Mouse (Mus musculus): ENCODE results near the gene Hoxc12. TPM values are rescaled to one million over a fixed set of nuclear protein-coding genes. Genes with fewer than 3 reads are reported as not detected.

The Hoxc12 gene
- polyA plus RNA-seq, 1 experiment from 2014 or later, result not detected

DNA sequence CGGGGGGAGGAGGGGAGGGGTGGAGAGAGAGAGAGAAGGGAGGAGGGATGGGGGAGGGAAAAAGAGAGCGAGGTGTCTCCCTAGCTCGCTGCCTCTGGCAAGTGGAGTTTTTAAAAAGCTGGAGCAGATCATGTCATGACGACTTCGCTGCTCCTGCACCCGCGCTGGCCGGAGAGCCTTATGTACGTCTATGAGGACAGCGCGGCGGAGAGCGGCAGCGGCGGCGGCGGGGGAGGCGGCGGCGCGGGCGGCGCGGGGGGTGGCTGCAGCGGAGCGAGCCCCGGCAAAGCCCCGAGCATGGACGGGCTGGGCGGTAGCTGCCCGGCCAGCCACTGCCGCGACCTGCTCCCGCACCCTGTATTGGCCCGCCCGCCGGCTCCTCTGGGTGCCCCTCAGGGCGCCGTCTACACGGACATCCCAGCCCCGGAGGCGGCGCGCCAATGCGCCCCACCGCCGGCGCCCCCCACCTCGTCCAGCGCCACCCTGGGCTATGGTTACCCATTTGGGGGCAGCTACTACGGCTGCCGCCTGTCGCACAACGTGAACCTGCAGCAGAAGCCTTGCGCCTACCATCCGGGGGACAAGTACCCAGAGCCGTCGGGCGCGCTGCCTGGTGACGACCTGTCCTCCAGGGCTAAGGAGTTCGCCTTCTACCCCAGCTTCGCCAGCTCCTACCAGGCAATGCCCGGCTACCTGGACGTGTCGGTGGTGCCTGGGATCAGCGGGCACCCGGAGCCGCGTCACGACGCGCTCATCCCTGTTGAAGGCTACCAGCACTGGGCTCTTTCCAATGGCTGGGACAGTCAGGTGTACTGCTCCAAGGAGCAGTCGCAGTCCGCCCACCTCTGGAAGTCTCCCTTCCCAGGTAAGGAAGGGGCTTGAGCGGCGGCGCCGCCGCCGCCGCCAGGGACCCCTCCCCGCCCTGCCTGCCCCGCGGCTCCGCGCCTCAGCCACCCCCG, 15.2 kb upstream of the Hoxc12 start, which contains the start of gene Hoxc13:
Gene Hoxc13, plus strand, starts transcription at position 51 of the 959 bp plus-strand sequence.
- peak; percentile 38; the same call in 1 of the 2 replicates for ATAC-seq (replicated peaks)
- no peaks in the 10 kb centered on the region for H3K36me3 ChIP-seq
- under 1% methylated on average over 66 of the region's 88 CpGs for WGBS
- H3K4me2 ChIP-seq (replicated peaks), result peak within 1 kb of the TSS; percentile 25
- no peaks in the 10 kb centered on the region for H3K9me3 ChIP-seq
- H3K4me3 ChIP-seq, result peak within 1 kb of the TSS; percentile 15
- peaks cover 9% of the 10 kb centered on the region for H3K4me1 ChIP-seq
- no peak within 1 kb of the TSS for H3K9ac ChIP-seq (replicated peaks)
- H3K27me3 ChIP-seq, result peaks cover 97% of the 10 kb centered on the region
- H3K27ac ChIP-seq (replicated peaks), result no peak within 1 kb of the TSS

DNA sequence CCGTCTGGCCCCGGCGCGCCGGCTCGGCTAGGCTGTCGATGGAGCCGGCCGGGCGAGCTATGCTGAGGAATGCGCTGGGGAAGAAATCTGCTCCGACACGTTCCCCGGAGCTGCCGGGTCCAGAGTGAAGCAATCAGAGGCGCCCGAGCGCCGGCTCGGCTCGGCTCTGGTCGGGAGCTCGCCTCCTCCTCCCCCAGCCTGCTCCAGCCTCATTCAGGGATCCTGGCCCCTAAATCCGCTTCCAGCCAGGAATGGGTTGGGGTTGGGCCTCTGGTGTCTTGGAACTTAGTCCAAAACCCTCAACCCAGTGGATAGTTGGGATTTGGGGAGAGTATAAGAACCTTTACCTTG, 14.6 kb upstream of the Hoxc12 start:
- no peak for ATAC-seq (replicated peaks)
- Histone ChIP-seq H3K9me3 (no peaks in the 10 kb centered on the region), H3K27ac (replicated peaks) (no peak overlapping the region), H3K9ac (replicated peaks) (no peak overlapping the region), H3K4me2 (replicated peaks) (no peak overlapping the region), H3K4me3 (no peak overlapping the region), H3K36me3 (no peaks in the 10 kb centered on the region), H3K4me1 (peaks cover 9% of the 10 kb centered on the region), H3K27me3 (peaks cover 97% of the 10 kb centered on the region)
- WGBS, result 0% methylated on average over 24 of the region's 24 CpGs

DNA sequence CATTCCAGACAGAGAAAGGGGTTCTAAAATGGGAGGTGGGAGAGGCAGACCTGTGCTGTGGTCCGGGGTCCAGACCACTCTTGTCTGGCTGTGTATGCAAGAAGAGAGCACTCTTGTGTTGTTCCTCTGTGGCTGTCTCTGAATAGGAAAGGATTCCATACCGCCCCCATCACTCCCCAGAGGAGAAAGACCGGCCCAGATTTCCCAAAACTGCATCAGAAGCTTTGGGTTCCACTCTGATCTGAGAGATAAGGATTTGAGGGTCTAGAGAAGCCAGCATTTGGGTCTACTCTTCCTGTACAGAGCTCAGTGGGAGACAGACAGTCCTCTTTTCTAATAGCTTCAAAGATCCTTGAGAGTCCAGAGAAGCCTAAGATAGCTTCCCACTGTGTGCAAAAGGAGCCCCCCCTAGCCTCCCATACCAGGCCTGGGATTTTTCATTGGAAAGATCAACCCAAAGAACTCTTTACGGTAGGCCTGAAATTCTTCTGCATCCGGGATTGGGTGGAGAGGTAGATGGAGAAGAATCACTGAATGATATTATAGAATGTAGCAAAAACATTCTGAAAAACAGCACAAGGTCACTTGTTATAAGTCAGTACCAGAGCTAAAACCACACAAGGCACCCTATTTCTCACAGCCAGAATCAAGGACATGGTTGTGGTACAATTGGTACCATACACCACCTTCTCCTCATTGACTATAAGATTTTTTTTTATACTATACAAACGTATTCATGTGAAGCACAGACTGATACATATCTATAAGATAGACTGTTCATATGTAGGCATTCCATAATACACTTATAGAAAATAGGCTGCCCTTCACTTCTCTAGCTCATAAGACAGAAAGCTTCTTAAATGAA, 13.7 kb upstream of the Hoxc12 start:
- Histone ChIP-seq H3K9me3 (no peaks in the 10 kb centered on the region), H3K4me2 (replicated peaks) (no peak overlapping the region), H3K9ac (replicated peaks) (no peak overlapping the region), H3K4me3 (no peak overlapping the region), H3K36me3 (no peaks in the 10 kb centered on the region), H3K4me1 (peaks cover 9% of the 10 kb centered on the region), H3K27me3 (peaks cover 97% of the 10 kb centered on the region), H3K27ac (replicated peaks) (no peak overlapping the region)
- ATAC-seq (replicated peaks), result no peak
- WGBS, result 7% methylated on average over 6 of the region's 6 CpGs

DNA sequence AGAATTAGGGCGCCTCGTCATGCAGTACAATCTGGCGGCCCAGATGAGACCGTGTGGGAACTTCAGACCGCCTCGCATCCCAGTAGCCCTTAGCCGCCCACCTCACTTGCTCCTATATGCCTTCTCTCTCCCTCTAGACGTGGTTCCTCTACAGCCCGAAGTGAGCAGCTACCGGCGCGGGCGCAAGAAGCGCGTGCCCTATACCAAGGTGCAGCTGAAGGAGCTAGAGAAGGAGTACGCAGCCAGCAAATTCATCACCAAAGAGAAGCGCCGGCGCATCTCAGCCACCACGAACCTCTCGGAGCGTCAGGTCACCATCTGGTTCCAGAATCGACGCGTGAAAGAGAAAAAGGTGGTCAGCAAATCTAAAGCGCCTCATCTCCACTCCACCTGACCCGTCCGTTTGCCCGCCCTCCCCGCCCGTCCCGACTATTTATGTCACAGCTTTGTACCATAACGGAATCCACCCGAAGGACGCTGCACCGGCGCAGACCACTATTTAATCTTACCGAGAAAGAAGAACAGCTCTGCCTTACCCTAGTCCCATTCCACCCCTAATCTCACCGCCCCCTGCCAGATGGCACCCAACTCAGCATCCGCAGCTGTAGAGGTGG, 9.4 kb upstream of the Hoxc12 start:
- no peak overlapping the region for H3K27ac ChIP-seq (replicated peaks)
- H3K4me3 ChIP-seq, result no peak overlapping the region
- H3K9me3 ChIP-seq, result no peaks in the 10 kb centered on the region
- no peak overlapping the region for H3K9ac ChIP-seq (replicated peaks)
- H3K4me2 ChIP-seq (replicated peaks), result no peak overlapping the region
- no peak for ATAC-seq (replicated peaks)
- under 1% methylated on average over 40 of the region's 40 CpGs for WGBS
- no peaks in the 10 kb centered on the region for H3K36me3 ChIP-seq
- no peaks in the 10 kb centered on the region for H3K4me1 ChIP-seq
- peaks cover 97% of the 10 kb centered on the region for H3K27me3 ChIP-seq

DNA sequence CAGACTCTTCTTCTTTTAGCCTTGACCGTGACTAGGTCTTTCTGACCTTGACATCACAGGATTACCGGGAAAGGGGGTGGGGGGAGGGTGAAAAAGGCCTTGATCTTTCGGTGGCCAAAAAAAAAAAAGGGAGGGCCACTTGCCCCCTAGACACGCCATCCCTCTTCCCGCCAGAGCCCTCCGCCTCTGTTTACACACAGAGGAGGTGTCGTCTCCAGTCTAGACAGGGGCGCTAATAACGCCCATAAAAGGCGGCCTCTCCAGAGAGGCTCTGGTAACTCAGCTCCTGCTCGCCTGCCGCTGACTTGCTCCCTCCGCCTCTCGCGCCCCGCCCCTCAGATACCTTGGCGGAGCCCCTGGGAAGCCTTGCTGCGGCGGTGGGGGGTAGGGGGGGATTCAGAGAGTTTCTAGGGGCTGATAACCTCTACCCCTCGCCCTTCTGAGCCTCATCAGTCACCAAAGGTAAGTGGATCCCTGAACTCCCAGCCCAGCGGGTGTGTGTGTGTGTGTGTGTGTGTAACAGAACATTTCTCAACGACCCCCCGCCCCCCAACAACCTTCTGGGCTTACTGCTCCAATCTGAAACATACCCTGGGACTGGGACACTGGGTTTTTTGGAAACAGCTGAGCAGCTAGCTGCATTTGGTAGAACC, 4.7 kb upstream of the Hoxc12 start:
- H3K4me1 ChIP-seq, result no peaks in the 10 kb centered on the region
- no peak overlapping the region for H3K27ac ChIP-seq (replicated peaks)
- no peak overlapping the region for H3K9ac ChIP-seq (replicated peaks)
- peaks cover 100% of the 10 kb centered on the region for H3K27me3 ChIP-seq
- WGBS, result under 1% methylated on average over 23 of the region's 23 CpGs
- H3K36me3 ChIP-seq, result no peaks in the 10 kb centered on the region
- H3K9me3 ChIP-seq, result no peaks in the 10 kb centered on the region
- no peak overlapping the region for H3K4me3 ChIP-seq
- H3K4me2 ChIP-seq (replicated peaks), result no peak overlapping the region
- ATAC-seq (replicated peaks), result no peak

DNA sequence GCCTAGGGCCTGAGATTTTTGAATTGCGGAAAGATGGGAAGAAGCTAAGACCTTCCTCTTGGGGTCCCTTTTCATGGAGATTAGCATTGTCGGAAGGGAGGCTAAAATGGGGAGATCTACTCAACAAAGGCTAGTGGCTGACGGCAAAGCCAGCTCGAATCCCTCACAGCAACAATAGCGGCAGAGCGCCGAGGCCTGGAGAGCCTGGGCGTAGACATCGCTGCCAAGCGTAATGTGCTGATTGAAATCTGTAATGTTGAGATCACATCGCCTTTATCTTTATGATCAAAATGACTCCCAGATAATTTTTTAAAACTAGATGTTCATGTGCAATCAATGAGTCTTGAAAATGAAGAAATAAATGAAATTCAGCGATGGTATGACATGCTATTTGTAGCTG, 2.1 kb upstream of the Hoxc12 start:
- peaks cover 100% of the 10 kb centered on the region for H3K27me3 ChIP-seq
- no peaks in the 10 kb centered on the region for H3K9me3 ChIP-seq
- H3K4me1 ChIP-seq, result no peaks in the 10 kb centered on the region
- H3K36me3 ChIP-seq, result no peaks in the 10 kb centered on the region
- WGBS, result 1% methylated on average over 12 of the region's 12 CpGs
- H3K4me2 ChIP-seq (replicated peaks), result no peak overlapping the region
- H3K9ac ChIP-seq (replicated peaks), result no peak overlapping the region
- ATAC-seq (replicated peaks), result no peak
- H3K27ac ChIP-seq (replicated peaks), result no peak overlapping the region
- H3K4me3 ChIP-seq, result no peak overlapping the region

DNA sequence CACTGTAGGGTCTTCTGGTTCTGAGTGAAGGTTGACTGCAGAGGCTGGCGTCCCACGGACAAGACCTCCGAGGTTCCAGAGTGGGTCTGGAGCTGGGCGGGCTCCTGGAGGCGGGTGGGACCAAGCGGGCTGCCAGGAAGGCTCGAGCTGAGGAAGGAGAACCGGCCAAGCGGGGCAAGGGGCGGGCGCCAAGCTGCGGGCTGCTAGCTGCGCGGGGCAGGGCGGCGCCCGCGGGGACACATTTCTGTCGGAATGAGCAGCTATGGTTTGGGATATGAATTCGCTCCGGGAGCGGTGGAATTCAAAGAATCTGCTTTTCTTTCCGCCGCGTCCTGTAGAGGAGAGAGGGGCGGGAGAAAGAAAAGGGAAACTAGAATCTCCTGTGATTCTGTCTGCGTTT, 1.7 kb upstream of the Hoxc12 start:
- Histone ChIP-seq H3K4me3 (no peak overlapping the region), H3K36me3 (no peaks in the 10 kb centered on the region), H3K9me3 (no peaks in the 10 kb centered on the region), H3K9ac (replicated peaks) (no peak overlapping the region), H3K27ac (replicated peaks) (no peak overlapping the region), H3K27me3 (peaks cover 100% of the 10 kb centered on the region), H3K4me1 (no peaks in the 10 kb centered on the region), H3K4me2 (replicated peaks) (no peak overlapping the region)
- 1% methylated on average over 27 of the region's 27 CpGs for WGBS
- ATAC-seq (replicated peaks), result no peak

DNA sequence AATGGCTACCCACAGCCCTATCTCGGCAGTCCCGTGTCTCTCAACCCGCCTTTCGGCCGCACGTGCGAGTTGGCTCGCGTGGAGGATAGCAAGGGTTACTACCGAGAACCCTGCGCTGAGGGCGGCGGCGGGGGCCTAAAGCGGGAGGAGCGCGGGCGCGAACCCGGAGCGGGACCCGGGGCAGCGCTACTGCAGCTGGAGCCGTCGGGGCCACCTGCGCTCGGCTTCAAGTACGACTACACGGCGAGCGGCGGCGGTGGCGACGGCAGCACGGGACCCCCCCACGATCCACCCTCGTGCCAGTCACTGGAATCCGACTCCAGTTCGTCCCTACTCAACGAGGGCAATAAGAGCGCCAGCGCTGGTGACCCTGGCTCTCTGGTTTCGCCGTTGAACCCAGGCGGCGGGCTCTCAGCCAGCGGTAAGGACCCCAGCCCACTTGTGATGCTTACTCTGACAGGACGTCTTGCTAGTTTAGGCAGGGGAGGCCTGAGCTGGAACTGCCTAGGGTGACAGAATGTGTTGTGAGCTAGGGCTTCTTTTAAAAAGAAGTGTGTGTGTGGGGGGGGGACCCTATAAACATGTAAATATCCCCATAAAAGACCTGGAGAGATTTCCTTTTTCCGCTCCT, 594 bp downstream of the Hoxc12 start:
- ATAC-seq (replicated peaks), result no peak
- H3K4me2 ChIP-seq (replicated peaks), result no peak overlapping the region
- WGBS, result under 1% methylated on average over 50 of the region's 50 CpGs
- no peaks in the 10 kb centered on the region for H3K4me1 ChIP-seq
- H3K9ac ChIP-seq (replicated peaks), result no peak overlapping the region
- H3K27ac ChIP-seq (replicated peaks), result no peak overlapping the region
- peaks cover 100% of the 10 kb centered on the region for H3K27me3 ChIP-seq
- H3K36me3 ChIP-seq, result no peaks in the 10 kb centered on the region
- no peak overlapping the region for H3K4me3 ChIP-seq
- no peaks in the 10 kb centered on the region for H3K9me3 ChIP-seq

DNA sequence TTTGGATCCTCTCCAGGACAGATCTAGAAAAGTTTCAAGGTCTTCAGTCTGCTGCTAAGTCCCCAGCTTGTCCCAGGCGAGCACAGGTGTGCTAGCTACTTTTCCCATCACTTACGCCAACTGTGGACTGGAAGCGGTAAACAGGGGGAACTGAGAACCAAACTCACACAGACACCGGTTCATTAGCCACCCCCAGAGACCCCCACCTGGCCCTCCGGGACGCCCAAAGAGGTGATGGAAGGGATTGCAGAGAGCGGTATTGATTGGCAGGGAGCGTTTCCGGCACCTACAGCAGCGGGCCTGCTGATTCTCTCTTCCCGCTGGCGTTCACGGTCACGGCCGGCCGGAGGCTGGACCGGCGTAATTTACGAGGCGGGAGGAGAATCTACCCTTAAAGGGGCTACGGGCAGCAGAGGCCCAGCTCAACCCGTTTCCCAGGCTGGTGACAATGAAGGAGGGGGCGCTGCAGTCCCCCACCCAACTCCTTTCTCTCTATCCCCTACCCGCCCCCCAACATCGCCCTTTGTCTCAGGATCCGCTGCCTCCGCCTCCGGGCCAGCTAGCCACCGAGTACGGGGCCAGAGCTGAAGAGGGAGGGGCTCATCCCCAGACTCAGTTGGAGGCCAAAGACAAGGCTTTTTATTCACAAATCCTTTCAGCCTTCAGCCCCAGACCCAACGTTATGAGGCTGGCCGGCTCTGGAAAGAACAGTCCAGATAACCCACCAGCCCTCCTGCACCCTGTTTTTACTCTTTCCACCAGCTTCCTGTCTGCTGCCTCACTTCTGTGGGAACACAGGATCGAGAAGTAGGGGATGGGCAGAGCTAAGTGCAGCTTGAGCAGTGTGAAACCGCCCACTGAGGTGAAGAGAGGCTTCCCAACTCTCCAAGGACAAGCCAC, 2.9 kb downstream of the Hoxc12 start:
- Histone ChIP-seq H3K36me3 (no peaks in the 10 kb centered on the region), H3K9me3 (no peaks in the 10 kb centered on the region), H3K4me2 (replicated peaks) (no peak overlapping the region), H3K9ac (replicated peaks) (no peak overlapping the region), H3K27ac (replicated peaks) (no peak overlapping the region), H3K27me3 (peaks cover 99% of the 10 kb centered on the region), H3K4me1 (peaks cover 6% of the 10 kb centered on the region; the same call in 1 of the 2 replicates), H3K4me3 (no peak overlapping the region)
- ATAC-seq (replicated peaks), result no peak
- WGBS, result 1% methylated on average over 34 of the region's 34 CpGs

DNA sequence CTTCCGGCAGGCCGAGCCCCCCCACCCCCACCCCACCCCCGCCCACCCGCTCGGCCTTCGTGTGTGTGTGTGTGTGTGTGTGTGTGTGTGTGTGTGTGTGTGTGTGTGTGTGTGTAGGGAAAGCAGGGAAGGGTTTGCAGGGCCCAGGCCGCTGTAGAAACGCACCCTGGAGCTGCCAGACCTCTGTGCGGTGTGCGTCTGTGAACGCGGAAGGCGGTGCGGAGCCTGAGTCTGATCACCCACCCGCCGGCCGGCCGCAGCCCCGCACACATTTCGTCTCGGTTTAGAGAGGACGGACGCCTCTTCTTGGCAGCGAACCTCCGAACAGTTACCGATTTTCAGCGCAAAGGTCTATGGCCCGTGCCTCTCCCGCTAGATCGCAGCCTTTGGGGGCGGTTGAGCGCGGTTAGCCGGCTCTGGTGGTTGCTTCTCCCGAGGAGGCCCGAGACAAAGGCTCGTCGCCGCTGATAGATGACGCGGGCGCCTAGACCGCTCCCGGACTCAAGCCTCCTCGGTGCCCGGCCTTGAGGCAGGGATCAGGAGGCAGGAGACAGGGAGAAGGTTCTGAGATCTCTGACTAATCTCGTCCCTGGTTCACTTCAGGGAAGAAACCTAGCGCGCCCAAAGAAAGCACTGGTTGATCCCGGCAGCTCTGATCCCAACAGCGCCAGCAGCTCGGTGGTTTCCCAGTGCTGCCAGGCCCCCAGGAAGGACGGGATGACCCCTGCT, 6.3 kb downstream of the Hoxc12 start:
- no peak for ATAC-seq (replicated peaks)
- Histone ChIP-seq H3K9ac (replicated peaks) (no peak overlapping the region), H3K4me2 (replicated peaks) (peak overlapping the region; percentile 26), H3K9me3 (no peaks in the 10 kb centered on the region), H3K27me3 (peaks cover 99% of the 10 kb centered on the region), H3K36me3 (no peaks in the 10 kb centered on the region), H3K4me3 (peak overlapping the region; percentile 13), H3K4me1 (peaks cover 6% of the 10 kb centered on the region; the same call in 1 of the 2 replicates), H3K27ac (replicated peaks) (no peak overlapping the region)
- WGBS, result under 1% methylated on average over 52 of the region's 53 CpGs

All from forebrain, embryonic 15.5 days (tissue).